Mouse (Mus musculus) adrenal gland, postnatal 36 days (tissue): ENCODE results near the gene Gm3055. TPM values are rescaled to one million over a fixed set of nuclear protein-coding genes. Genes with fewer than 3 reads are reported as not detected.
"Not testable (repeated sequence)": the region's sequence is repeated elsewhere in the genome, so short reads cannot be mapped to it uniquely, and the experiment has no call there.

Source experiments
- DNase-seq, 2 experiments: peaks; one replicate each; pipeline ENCODE4 v3.0.0; 2021; ENCODE audit warnings: mixed read lengths in 1 of 2
- long read RNA-seq, 2 experiments: library from polyadenylated mRNA; stranded (forward); transcript quantifications; one replicate each; pipeline ENCODE4 v2.0.0; 2021; ENCODE audit warnings: borderline sequencing depth in 2 of 2
- total RNA-seq, 2 experiments: library from RNA; stranded (reverse); gene quantifications; 2 replicates each; pipeline ENCODE4 v1.2.3; 2021

Gm3055 gene
- total RNA-seq, result 1 to 10 TPM; 2.3 to 2.8 TPM
- long read RNA-seq, experiment 1, result 0 reads
- long read RNA-seq, experiment 2, result 0 reads

- not testable (repeated sequence) for DNase-seq
Observed at GRCm38 (mm10) chr10:81770506-81771403, at the start of gene Gm3055. Gene Gm3055 (minus strand): TSS chr10:81771161.

- DNase-seq, result peak; percentile 1 to 3
Observed at GRCm38 (mm10) chr10:81811899-81812298, 40.9 kb upstream of the Gm3055 start, which contains the start of gene Gm4767. Gene Gm4767 (plus strand): TSS chr10:81812186.

GRCm38 (mm10) chr10:81771404-81771777, 430 bp upstream of the Gm3055 start:
- not testable (repeated sequence) for DNase-seq

GRCm38 (mm10) chr10:81704531-81705301, 66.2 kb downstream of the Gm3055 start, which contains the start of gene Zfp433:
Gene Zfp433 (plus strand): TSS chr10:81704825.
- DNase-seq, result not testable (repeated sequence)

Other genes starting within 250 kb of the Gm3055 start
- gene Gna15, start 246.9 kb downstream of the Gm3055 start, total RNA-seq, result 1 to 10 TPM; 1.0 to 1.3 TPM
- 10 to 100 TPM; 79.2 to 84.2 TPM for gene Gna11, start 226.0 kb downstream of the Gm3055 start, total RNA-seq
- 1,000 to 10,000 TPM in 1 of 2 experiments, 100 to 1,000 TPM in 1; 897 to 1,114 TPM for gene Aes, start 211.7 kb downstream of the Gm3055 start, total RNA-seq
- gene Tle2, start 196.6 kb downstream of the Gm3055 start, total RNA-seq, result 10 to 100 TPM; 30.1 to 65.0 TPM
- gene Tle6, start 170.1 kb downstream of the Gm3055 start, total RNA-seq, result 10 to 100 TPM; 19.2 to 38.3 TPM
- gene BC025920, start 164.9 kb downstream of the Gm3055 start, total RNA-seq, result 1 to 10 TPM in 1 of 2 experiments, under 1 TPM in 1; 0.70 to 1.1 TPM
- 10 to 100 TPM; 17.6 to 20.8 TPM for gene Sirt6, start 143.4 kb downstream of the Gm3055 start, total RNA-seq
- 10 to 100 TPM; 19.2 to 19.7 TPM for gene Ankrd24, start 142.6 kb downstream of the Gm3055 start, total RNA-seq
- gene Gm10778, start 122.1 kb downstream of the Gm3055 start, total RNA-seq, result 1 to 10 TPM; 2.7 to 3.5 TPM
- 1 to 10 TPM; 5.1 to 5.7 TPM for gene Zfp433, start 66.3 kb downstream of the Gm3055 start, total RNA-seq
- 1 to 10 TPM; 1.6 to 2.1 TPM for gene Gm4767, start 41.0 kb upstream of the Gm3055 start, total RNA-seq
- 1 to 10 TPM; 1.4 to 1.9 TPM for gene Gm32687, start 92.8 kb upstream of the Gm3055 start, total RNA-seq
- gene Zfp781, start 159.3 kb upstream of the Gm3055 start, total RNA-seq, result 1 to 10 TPM in 1 of 2 experiments, under 1 TPM in 1; 0.20 to 1.2 TPM